Mouse (Mus musculus): Measurements from ENCODE around the gene Ppih.
"Not testable (repeated sequence)": the region's sequence is repeated elsewhere in the genome, so short reads cannot be mapped to it uniquely, and the experiment has no call there.

Ppih gene

GRCm38 (mm10) chr4:119292771-119293573 lies 27.4 kb downstream of the Ppih start:
- DNase-seq (ENCODE audit: extremely low read depth, low read depth) = peak; percentile 86

GRCm38 (mm10) chr4:119291921-119292320 lies 28.4 kb downstream of the Ppih start:
- DNase-seq (ENCODE audit: extremely low read depth, low read depth) = no peak

GRCm38 (mm10) chr4:119285336-119285735 lies 35.0 kb downstream of the Ppih start:
- DNase-seq (ENCODE audit: extremely low read depth, low read depth) = no peak

DNA sequence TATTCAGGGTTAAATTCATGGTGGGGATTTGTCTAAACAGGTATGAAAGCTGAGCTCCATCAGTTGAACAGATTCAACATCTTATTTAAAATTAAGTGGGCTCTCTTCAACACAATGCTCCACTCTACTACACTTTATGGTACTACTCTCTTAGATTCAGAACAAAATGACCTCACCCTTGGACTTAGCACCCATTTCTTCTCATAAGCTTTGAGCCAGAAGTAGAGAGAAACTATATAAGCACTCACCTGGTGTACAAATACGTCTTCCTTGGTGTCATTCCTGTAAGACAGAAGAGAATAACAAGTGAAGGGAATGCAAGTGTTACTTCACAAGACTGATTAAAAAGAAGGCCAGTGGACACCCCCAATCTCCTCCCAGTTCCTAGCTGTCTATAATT lies 35.5 kb downstream of the Ppih start:
- no peak for DNase-seq (ENCODE audit: extremely low read depth, low read depth)

GRCm38 (mm10) chr4:119278784-119279183 lies 41.6 kb downstream of the Ppih start:
- DNase-seq (ENCODE audit: extremely low read depth, low read depth) = not testable (repeated sequence)

DNA sequence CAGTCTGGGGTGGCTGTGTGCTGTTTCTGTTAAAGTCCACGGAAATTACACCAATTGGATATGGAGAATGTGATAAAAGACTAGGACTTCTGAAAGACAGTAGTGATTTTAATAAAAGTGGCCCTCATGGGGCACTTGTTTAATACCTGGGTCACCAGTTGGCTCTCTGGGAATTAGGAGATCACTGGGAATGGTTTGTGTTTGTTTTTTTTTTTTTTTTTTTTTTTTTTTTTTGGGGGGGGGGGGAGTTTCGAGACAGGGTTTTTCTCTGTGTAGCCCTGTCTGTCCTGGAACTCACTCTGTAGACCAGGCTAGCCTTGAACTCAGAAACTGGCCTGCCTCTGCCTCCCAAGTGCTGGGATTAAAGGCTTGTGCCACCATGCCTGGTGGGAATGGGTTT lies 44.6 kb downstream of the Ppih start:
- DNase-seq (ENCODE audit: extremely low read depth, low read depth) = no peak

DNA sequence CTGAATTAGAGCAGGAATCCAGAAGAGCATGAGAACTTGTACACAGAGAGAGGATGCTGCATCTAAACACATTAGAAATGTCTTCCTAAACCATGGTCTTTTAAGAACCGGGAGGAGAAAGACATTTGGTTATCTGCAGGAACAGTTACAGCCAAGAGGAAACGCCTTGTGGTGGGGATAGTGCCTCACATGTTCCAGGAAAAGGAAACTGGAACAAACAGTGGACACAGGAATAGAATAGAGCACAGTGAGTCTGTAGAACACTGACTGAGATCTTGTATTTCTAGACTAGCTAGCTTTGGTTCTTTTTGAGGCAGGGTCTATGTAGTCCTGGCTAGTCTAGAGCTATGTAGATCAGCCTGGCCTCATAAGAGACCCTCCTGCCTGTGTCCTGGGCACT lies 45.1 kb downstream of the Ppih start:
- DNase-seq (ENCODE audit: extremely low read depth, low read depth) = no peak

DNA sequence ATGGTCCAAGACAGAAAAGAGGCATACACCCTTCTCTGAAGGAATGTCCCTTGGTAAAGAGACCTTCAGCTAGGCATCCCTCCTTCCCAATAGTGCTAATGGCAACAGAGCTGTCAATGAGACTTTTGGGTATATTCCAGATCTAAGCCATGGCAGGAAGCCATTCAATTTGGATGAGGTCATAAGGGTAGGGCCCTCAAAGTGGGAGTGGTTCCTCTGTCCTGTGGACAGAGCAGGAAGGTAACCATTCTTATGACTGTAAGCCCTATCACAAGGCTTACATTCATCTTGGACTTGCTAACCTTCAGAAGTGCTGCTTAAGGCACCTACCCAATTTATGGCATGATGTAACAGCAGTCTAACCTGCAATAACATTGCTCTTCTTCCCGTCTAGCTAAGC lies 45.7 kb downstream of the Ppih start:
- no peak for DNase-seq (ENCODE audit: extremely low read depth, low read depth)

- no peak for DNase-seq (ENCODE audit: extremely low read depth, low read depth)
Measured at GRCm38 (mm10) chr4:119266606-119267005, 53.7 kb downstream of the Ppih start.

- no peak for DNase-seq (ENCODE audit: extremely low read depth, low read depth)
Measured at GRCm38 (mm10) chr4:119263459-119263858, 56.9 kb downstream of the Ppih start.

DNA sequence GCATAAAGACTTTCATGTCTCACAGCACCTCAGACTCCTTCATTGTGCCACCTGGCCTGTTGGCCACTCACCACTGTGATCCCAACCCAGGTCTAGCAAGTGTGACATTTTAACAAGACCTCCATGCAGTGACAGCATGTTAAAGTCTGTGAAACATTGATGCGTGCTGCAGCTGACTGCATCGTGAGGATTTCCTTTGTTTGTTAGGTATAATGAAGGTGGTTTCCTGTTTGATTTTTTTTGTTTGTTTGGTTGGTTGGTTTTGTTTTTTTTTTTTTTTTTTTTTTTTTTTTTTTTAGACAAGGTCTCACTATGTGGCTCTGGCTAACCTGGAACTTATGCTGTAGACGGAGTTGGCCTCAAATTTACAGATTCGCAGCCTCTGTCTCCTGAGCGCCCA lies 57.9 kb downstream of the Ppih start:
- no peak for DNase-seq (ENCODE audit: extremely low read depth, low read depth)

- DNase-seq (ENCODE audit: extremely low read depth, low read depth) = no peak
Measured at GRCm38 (mm10) chr4:119261087-119261713, 59.1 kb downstream of the Ppih start.

DNA sequence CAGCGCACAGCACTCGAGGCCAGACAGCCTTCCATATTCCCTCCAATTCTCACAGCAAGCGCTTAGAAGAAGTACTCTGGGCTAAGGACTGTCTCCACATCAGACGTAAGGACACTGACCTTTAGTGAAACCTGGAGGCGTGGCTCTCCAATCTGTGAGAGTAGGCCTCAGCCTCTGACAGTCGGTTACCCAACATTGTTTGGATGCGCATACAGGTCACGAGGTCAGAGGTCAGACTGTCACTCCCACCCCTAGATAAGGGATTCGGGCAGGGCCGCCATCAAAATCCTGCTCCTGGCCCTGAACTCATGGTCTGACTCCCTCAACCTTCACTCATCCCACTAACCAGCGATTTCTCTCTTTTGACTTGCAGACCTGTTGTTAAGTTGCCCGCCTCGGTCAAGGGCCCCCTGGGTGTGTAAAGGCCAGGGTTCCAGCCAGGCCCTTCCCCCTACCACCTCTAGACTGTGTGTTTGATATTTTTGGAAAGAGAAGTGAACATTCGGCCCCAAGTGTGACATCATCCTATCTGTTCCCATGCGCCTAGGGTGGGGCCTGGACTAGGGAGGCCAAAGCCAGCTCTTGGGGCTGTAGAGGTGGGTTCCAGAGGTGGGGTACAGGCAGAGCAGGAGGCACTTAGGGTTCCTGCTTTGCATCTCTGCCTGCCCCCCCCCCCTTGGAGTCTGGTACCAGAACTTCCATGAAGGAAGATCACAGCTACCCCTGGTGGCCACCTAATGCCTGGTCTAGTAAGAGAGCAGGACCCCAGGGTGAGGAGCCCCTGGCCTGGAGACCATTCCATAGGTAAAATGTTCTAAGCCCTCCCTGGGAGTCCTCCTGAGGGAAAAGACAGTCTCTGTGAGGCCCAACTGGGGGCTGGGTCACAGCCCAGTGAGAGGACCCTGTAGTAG lies 60.7 kb downstream of the Ppih start:
- no peak for DNase-seq (ENCODE audit: extremely low read depth, low read depth)

DNA sequence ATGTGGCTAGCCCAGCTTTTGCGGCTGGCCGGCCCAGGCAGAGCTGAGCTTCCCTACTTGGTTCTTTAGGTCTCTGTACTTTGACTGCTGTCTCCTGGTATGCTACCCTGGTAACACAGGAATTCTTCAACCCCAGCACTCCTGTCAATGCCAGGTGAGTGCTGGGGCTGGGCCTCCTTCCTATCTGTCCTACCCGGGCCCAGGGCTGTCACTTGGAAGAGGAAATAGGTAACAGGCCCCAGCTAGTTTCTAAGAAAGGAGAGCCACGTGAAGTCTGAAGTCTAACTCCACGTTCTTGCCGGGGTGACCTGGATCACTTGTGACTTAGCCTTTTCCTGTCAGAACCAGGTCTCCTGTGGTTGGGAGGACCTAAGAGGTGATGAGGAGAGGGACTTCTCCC lies 63.3 kb downstream of the Ppih start:
- DNase-seq (ENCODE audit: extremely low read depth, low read depth) = no peak

- no peak for DNase-seq (ENCODE audit: extremely low read depth, low read depth)
Measured at GRCm38 (mm10) chr4:119255351-119255750, 65.0 kb downstream of the Ppih start, which contains the start of gene Cldn19. Gene Cldn19, plus strand, starts transcription at chr4:119255414.

DNA sequence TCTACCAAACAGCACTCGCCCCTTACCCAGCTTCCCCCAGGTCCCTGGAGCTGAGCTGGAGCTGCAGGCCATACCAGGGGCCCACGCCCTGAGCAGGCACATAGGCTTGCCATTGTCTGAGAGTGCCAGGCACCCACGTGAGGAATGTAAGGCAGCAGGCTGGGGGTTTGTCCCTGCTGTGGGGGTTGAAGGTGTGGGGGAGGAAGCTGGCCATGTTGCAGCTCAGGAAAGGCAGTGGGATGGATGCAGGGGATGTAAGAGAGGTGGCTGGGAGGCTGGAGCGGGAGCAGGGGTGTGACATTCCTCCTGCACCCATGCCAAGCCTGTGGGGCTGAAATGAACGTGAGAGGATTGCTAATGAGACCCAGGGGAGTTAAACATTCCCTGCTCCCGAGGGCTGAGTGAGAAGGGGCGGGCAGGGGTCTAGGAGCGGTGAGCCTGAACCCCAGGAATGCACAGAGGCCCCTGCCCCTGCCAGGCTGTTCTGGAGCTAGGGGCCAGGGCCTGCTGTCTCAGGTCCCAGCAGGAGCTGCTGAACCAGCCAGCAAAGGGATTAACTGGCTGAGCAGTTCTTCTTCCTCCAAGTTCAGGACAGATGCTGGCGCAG lies 66.2 kb downstream of the Ppih start:
- no peak for DNase-seq (ENCODE audit: extremely low read depth, low read depth)

DNA sequence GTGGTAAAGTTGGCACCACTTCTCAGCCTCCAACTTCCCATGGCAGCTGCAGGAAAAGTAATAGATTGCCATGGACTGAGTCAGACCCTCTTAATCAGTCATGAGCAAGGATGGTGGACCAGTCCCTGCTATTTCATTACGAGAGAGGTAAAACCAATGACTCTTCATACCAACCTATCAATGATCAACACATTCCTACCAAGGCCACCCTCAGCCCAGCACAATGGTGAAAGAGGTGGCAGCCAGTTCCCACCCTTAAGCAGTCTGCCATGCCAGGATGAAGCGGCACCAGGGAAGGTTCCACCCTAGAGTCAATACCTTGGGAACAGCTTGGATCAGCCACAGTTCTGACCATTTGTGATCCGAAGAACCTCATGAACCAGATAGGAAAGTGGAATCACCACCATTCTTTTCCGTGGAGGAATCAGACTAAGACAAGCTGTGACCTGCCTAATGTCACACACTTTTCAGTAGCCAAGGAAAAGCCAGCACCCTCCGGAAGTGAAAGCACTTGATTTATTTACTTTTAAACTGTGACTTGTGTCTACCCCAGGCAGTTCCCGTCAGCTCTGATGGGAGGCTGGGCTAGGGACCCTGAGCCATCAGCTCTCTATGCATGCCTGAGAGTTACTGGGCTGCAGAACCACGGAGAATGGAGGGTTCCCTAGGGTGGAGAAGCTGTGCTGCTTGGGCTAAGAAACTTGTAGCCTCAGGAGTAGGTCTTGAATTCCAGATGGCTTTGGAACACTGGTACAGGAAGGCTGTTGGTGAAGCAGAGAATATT lies 68.1 kb downstream of the Ppih start:
- DNase-seq (ENCODE audit: extremely low read depth, low read depth) = no peak

All from MEL-GATA-1-ER (cell line).